Mouse (Mus musculus) neural tube, embryonic 14.5 days (tissue): ENCODE results near the gene Slc22a2. TPM values are rescaled to one million over a fixed set of nuclear protein-coding genes. Genes with fewer than 3 reads are reported as not detected.

Experiments
- ATAC-seq: fragments of 200-750 bp; cut with Nextera tagmentation; 2 replicates; pipeline ENCODE4 v1.8.0; 2017; ENCODE audit warnings: low read depth, mild to moderate bottlenecking, moderate TSS enrichment, moderate library complexity
- H3K27ac ChIP-seq: fragments of 300-500 bp; sonication (generic); 2 replicates; pipeline ENCODE4 v1.5.1; 2014; ENCODE audit warnings: low read depth, mild to moderate bottlenecking, control low read depth, low read length, moderate library complexity, mixed read lengths
- H3K27me3 ChIP-seq: fragments of 300-500 bp; sonication (generic); 2 replicates; pipeline ENCODE4 v1.6.1; 2014; ENCODE audit warnings: low read length; ENCODE audit not compliant: control insufficient read depth, insufficient read depth
- H3K36me3 ChIP-seq: fragments of 300-500 bp; sonication (generic); 2 replicates; pipeline ENCODE4 v1.6.1; 2014; ENCODE audit warnings: low read length, mixed read lengths; ENCODE audit not compliant: control insufficient read depth, insufficient read depth
- H3K4me1 ChIP-seq: fragments of 300-500 bp; sonication (generic); 2 replicates; pipeline ENCODE4 v1.6.1; 2014; ENCODE audit warnings: low read length; ENCODE audit not compliant: control insufficient read depth, insufficient read depth
- H3K4me2 ChIP-seq: fragments of 300-500 bp; sonication (generic); 2 replicates; pipeline ENCODE4 v1.6.1; 2014; ENCODE audit warnings: mild to moderate bottlenecking, low read depth, low read length, control low read depth
- H3K4me3 ChIP-seq: fragments of 300-500 bp; sonication (generic); 2 replicates; pipeline ENCODE4 v1.5.1; 2014; ENCODE audit warnings: low read depth, low read length, control low read depth, mixed read lengths
- H3K9ac ChIP-seq: fragments of 300-500 bp; sonication (generic); replicated peaks from 2 replicates; pipeline ENCODE4 v1.6.1; 2014; ENCODE audit warnings: low read depth, mild to moderate bottlenecking, control low read depth, low read length, mixed read lengths
- H3K9me3 ChIP-seq: fragments of 300-500 bp; sonication (generic); 2 replicates; pipeline ENCODE4 v1.6.1; 2016; ENCODE audit warnings: low read length; ENCODE audit not compliant: control insufficient read depth
- WGBS: fragments of 180-500 bp; shearing (Covaris S2); extraction: QIAGEN DNeasy Blood & Tissue Kit; methylation state at CpG from one replicate; pipeline ENCODE4 v1.1.7; 2014; 5-methylcytosine and 5-hydroxymethylcytosine counted together
- polyA plus RNA-seq: library from polyadenylated mRNA; unstranded; fragments of >200 nt; fragmentation: Nextera tagmentation; extraction: Ambion mirVana; gene quantifications from 2 replicates; pipeline ENCODE4 v1.2.1, GENCODE M21; 2014

Gene Slc22a2
- polyA plus RNA-seq, 1 experiment from 2014 or later: not detected

- Histone ChIP-seq H3K27ac (no peak overlapping the region), H3K4me1 (no peaks in the 10 kb centered on the region), H3K27me3 (no peaks in the 10 kb centered on the region), H3K36me3 (no peaks in the 10 kb centered on the region), H3K9ac (no peak overlapping the region), H3K4me3 (no peak overlapping the region), H3K4me2 (no peak overlapping the region), H3K9me3 (no peaks in the 10 kb centered on the region)
- 89% methylated on average over 2 of the region's 2 CpGs for WGBS
- no peak for ATAC-seq
These were observed 1.4 kb downstream of the Slc22a2 start for GRCm38 (mm10) chr17:12585366-12585765.

- Histone ChIP-seq H3K9me3 (no peaks in the 10 kb centered on the region), H3K4me1 (no peaks in the 10 kb centered on the region), H3K27me3 (no peaks in the 10 kb centered on the region), H3K36me3 (no peaks in the 10 kb centered on the region), H3K4me3 (no peak overlapping the region), H3K9ac (no peak overlapping the region), H3K27ac (no peak overlapping the region), H3K4me2 (no peak overlapping the region)
- 78% methylated on average over 11 of the region's 11 CpGs for WGBS
- no peak for ATAC-seq
These were observed 3.0 kb downstream of the Slc22a2 start for GRCm38 (mm10) chr17:12586966-12587365.

GRCm38 (mm10) chr17:12588801-12589247 lies 4.9 kb downstream of the Slc22a2 start:
- H3K9ac ChIP-seq: no peak overlapping the region
- peak; percentile 73; the same call in 1 of the 2 replicates for ATAC-seq
- no peaks in the 10 kb centered on the region for H3K4me1 ChIP-seq
- no peaks in the 10 kb centered on the region for H3K36me3 ChIP-seq
- H3K4me2 ChIP-seq: no peak overlapping the region
- H3K27me3 ChIP-seq: no peaks in the 10 kb centered on the region
- H3K9me3 ChIP-seq: no peaks in the 10 kb centered on the region
- H3K27ac ChIP-seq: no peak overlapping the region
- H3K4me3 ChIP-seq: no peak overlapping the region
- WGBS: 43% methylated on average over 9 of the region's 9 CpGs

GRCm38 (mm10) chr17:12590911-12591625 lies 7.1 kb downstream of the Slc22a2 start:
- Histone ChIP-seq H3K9ac (no peak overlapping the region), H3K4me2 (no peak overlapping the region), H3K27me3 (no peaks in the 10 kb centered on the region), H3K36me3 (no peaks in the 10 kb centered on the region), H3K4me1 (no peaks in the 10 kb centered on the region), H3K27ac (no peak overlapping the region), H3K4me3 (no peak overlapping the region), H3K9me3 (no peaks in the 10 kb centered on the region)
- no peak for ATAC-seq
- 90% methylated on average over 4 of the region's 4 CpGs for WGBS

GRCm38 (mm10) chr17:12595846-12596515 lies 12.0 kb downstream of the Slc22a2 start:
- Histone ChIP-seq H3K4me1 (no peaks in the 10 kb centered on the region), H3K36me3 (no peaks in the 10 kb centered on the region), H3K4me3 (no peak overlapping the region), H3K9ac (no peak overlapping the region), H3K4me2 (no peak overlapping the region), H3K9me3 (no peaks in the 10 kb centered on the region), H3K27ac (no peak overlapping the region), H3K27me3 (no peaks in the 10 kb centered on the region)
- no peak for ATAC-seq
- WGBS: 80% methylated on average over 13 of the region's 13 CpGs

- Histone ChIP-seq H3K4me3 (no peak overlapping the region), H3K4me2 (no peak overlapping the region), H3K27ac (no peak overlapping the region), H3K9me3 (no peaks in the 10 kb centered on the region), H3K27me3 (no peaks in the 10 kb centered on the region), H3K36me3 (no peaks in the 10 kb centered on the region), H3K9ac (no peak overlapping the region), H3K4me1 (no peaks in the 10 kb centered on the region)
- WGBS: 74% methylated on average over 1 of the region's 1 CpGs
- ATAC-seq: no peak
These were observed 22.7 kb downstream of the Slc22a2 start for GRCm38 (mm10) chr17:12606634-12607033.

- no peak overlapping the region for H3K9ac ChIP-seq
- no peaks in the 10 kb centered on the region for H3K9me3 ChIP-seq
- no peak overlapping the region for H3K4me2 ChIP-seq
- ATAC-seq: no peak
- no peaks in the 10 kb centered on the region for H3K27me3 ChIP-seq
- no peak overlapping the region for H3K27ac ChIP-seq
- H3K4me1 ChIP-seq: no peaks in the 10 kb centered on the region
- no peak overlapping the region for H3K4me3 ChIP-seq
- no peaks in the 10 kb centered on the region for H3K36me3 ChIP-seq
These were observed 23.3 kb downstream of the Slc22a2 start for GRCm38 (mm10) chr17:12607202-12607601.

- H3K9ac ChIP-seq: no peak overlapping the region
- H3K4me3 ChIP-seq: no peak overlapping the region
- H3K9me3 ChIP-seq: no peaks in the 10 kb centered on the region
- H3K27ac ChIP-seq: no peak overlapping the region
- H3K4me1 ChIP-seq: no peaks in the 10 kb centered on the region
- H3K36me3 ChIP-seq: no peaks in the 10 kb centered on the region
- H3K27me3 ChIP-seq: no peaks in the 10 kb centered on the region
- ATAC-seq: no peak
- no peak overlapping the region for H3K4me2 ChIP-seq
- 91% methylated on average over 15 of the region's 15 CpGs for WGBS
These were observed 30.8 kb downstream of the Slc22a2 start for GRCm38 (mm10) chr17:12614511-12615385.

- H3K4me3 ChIP-seq: no peak overlapping the region
- no peak overlapping the region for H3K27ac ChIP-seq
- no peaks in the 10 kb centered on the region for H3K4me1 ChIP-seq
- H3K36me3 ChIP-seq: no peaks in the 10 kb centered on the region
- no peak overlapping the region for H3K9ac ChIP-seq
- no peaks in the 10 kb centered on the region for H3K9me3 ChIP-seq
- no peak overlapping the region for H3K4me2 ChIP-seq
- no peaks in the 10 kb centered on the region for H3K27me3 ChIP-seq
- 69% methylated on average over 4 of the region's 4 CpGs for WGBS
- no peak for ATAC-seq
These were observed 31.5 kb downstream of the Slc22a2 start for GRCm38 (mm10) chr17:12615429-12615828.
